Mouse (Mus musculus) T-helper 17 cell (primary cell): ENCODE results near the gene Tspan2.

Experiments used
- in situ Hi-C, 2 experiments: fragments of 300-600 bp; cut with MboI, MseI; formaldehyde crosslinking; loops; 1 replicate in 1 of 2; 2 replicates in 1 of 2; pipeline ENCODE4 v1.15.1; 2025; ENCODE audit warnings: high pct_unique_total_duplicates in 2 of 2

Gene Tspan2

DNA sequence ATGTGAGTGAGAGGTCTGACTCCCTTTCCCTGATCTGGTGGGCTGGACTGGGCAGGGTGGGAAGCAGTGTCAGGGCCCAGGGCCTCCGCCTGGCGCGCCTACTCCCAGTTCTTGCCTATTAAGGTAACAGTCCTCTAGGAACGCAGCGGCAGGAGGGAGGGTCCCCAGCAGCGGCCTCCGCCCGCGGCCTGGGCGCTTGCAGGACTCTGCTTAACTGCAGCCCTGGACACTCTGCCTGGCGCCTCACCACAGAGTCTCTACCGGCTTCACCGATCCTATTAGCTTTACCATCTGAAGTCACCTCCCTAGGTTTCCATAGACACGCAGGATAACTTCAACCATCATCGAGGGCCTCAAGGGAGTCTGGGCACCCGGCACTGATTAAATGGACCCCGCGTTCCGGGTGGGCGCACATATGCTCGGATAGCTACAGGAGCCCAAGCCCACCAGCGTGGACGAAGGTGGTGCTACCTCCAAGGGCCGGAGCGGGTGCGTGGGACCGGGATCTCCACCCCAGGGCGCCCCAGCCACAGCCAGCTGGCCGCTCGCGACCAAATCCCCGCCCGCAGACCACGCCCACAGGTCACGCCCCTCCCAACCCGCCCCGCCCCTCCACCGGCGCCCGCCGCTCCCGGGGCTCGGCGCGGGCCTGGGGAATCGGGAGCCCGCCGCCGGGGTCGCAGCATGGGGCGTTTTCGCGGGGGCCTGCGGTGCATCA is at the start of gene Tspan2:
Gene Tspan2, plus strand, starts transcription at position 217 of the 718 bp plus-strand sequence.
- in situ Hi-C loops: loop anchor here (5.0 to 25.0 kb wide), 5 partner anchors 370 to 1810 kb away; partner anchors contain the start of genes Dennd2c (in 1 of the 2) and Trim45 (in 1 of the 2)

GRCm38 (mm10) chr3:102686861-102687260 is 47.5 kb upstream of the Tspan2 start:
- in situ Hi-C loops: no loop called here

- in situ Hi-C loops: no loop called here
Measured at GRCm38 (mm10) chr3:102687852-102688251, 46.5 kb upstream of the Tspan2 start.

DNA sequence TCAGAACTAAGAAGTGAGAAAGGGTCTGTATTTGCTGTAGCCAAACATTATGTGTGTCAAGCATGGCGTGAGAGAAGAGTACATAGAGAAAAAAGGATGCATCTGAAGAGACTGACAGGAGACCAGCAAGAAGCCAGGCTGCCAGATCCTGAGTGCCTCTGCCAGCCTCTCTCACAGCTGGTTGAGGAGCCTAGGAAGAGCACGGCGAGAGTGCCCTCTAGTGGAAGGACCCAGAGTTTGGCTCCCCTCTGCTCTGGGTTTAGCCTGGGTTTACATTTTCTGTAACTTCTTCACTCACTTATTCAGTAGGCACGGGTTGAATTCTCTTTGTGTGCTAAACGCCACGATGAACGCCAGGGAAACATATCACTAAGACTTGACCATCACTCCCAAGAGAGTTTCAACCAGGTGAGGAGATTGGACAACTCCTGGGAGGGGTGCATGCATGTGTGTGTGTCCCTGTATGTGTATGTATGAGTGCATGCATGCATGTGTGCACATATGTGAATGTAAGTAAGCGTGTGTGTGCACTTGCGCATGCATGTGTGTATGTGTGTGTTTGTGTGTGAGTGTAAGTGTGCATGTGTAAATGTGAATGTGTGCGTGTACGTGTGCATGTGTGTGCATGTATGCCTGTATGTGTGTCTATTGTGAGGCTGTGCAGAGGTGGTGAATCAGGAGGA is 42.4 kb upstream of the Tspan2 start:
- in situ Hi-C loops: loop anchor here in 1 of 2 experiments (5.0 to 10.0 kb wide), 4 partner anchors 117 to 605 kb away; partner anchors contain the start of gene Casq2

GRCm38 (mm10) chr3:102692758-102693325 is 41.5 kb upstream of the Tspan2 start:
- in situ Hi-C loops: loop anchor here in 1 of 2 experiments (5.0 to 10.0 kb wide), 4 partner anchors 118 to 606 kb away; partner anchors contain the start of gene Casq2

DNA sequence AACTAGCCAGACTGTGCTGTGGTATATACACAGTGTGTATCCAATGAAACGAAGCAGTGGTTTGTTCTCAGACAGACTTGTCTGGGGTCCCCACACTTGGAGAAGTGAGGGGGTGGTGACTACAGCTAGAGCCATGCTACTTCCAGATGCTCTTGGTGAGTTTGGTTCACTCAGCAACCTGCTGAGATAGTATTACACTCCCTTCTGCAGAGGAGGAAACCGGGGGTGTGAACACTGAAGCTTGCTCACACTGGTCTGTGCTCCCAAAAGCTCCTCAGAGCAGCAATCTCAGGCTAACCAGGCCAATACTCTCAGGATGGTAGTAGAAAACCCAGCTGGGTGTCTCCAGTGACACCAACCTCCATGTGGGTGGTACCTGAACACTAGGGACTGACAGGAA is 36.2 kb upstream of the Tspan2 start:
- in situ Hi-C loops: loop anchor here in 1 of 2 experiments (10.0 kb wide), 1 partner anchor 123 kb away; no protein-coding TSS in a partner anchor

- in situ Hi-C loops: loop anchor here (5.0 to 10.0 kb wide), 2 partner anchors 101 to 293 kb away; partner anchors contain the start of gene Sike1 (in 1 of the 2)
Measured at GRCm38 (mm10) chr3:102701303-102701702, 33.0 kb upstream of the Tspan2 start.

- in situ Hi-C loops: loop anchor here (5.0 to 10.0 kb wide), 2 partner anchors 100 to 293 kb away; partner anchors contain the start of gene Sike1 (in 1 of the 2)
Measured at GRCm38 (mm10) chr3:102701902-102702544, 32.3 kb upstream of the Tspan2 start.

- in situ Hi-C loops: loop anchor here (5.0 to 10.0 kb wide), 2 partner anchors 98 to 291 kb away; partner anchors contain the start of gene Sike1 (in 1 of the 2)
Measured at GRCm38 (mm10) chr3:102704001-102704401, 30.3 kb upstream of the Tspan2 start.

- in situ Hi-C loops: loop anchor here in 1 of 2 experiments (10.0 kb wide), 1 partner anchor 286 kb away; the partner anchor contains the start of gene Sike1
Measured at GRCm38 (mm10) chr3:102708599-102708998, 25.7 kb upstream of the Tspan2 start.

DNA sequence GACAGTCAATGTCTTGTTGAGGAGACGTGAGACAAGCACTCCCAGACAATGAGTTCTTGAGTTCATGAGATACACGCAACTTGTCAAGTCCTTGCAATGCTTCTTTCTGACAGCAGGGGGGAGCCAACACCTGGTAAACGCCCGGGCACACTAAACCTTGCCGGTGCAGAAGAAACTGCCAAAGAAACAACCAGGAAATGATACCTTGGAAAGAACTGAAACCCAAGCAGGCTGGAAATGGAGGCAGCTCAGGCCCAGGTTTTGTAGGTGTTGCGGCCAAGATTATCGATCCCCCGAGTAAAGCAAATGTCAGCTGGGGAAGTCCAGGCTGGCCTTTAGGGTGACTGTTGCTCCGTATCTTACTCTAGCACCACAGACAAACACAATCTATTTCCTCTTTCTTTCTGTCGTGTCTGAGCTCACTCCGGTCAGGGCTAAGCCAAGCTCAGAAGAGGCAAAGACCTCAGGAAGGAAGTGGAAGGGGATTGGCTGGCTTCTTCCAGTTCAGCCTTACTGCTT is 19.2 kb upstream of the Tspan2 start:
- in situ Hi-C loops: loop anchor here in 1 of 2 experiments (10.0 kb wide), 1 partner anchor 300 kb away; no protein-coding TSS in a partner anchor

GRCm38 (mm10) chr3:102715839-102716238 is 18.5 kb upstream of the Tspan2 start:
- in situ Hi-C loops: loop anchor here in 1 of 2 experiments (10.0 kb wide), 1 partner anchor 299 kb away; no protein-coding TSS in a partner anchor

GRCm38 (mm10) chr3:102717586-102718285 is 16.6 kb upstream of the Tspan2 start:
- in situ Hi-C loops: loop anchor here in 1 of 2 experiments (10.0 kb wide), 1 partner anchor 297 kb away; no protein-coding TSS in a partner anchor

- in situ Hi-C loops: no loop called here
Measured at GRCm38 (mm10) chr3:102723154-102723553, 11.2 kb upstream of the Tspan2 start.

DNA sequence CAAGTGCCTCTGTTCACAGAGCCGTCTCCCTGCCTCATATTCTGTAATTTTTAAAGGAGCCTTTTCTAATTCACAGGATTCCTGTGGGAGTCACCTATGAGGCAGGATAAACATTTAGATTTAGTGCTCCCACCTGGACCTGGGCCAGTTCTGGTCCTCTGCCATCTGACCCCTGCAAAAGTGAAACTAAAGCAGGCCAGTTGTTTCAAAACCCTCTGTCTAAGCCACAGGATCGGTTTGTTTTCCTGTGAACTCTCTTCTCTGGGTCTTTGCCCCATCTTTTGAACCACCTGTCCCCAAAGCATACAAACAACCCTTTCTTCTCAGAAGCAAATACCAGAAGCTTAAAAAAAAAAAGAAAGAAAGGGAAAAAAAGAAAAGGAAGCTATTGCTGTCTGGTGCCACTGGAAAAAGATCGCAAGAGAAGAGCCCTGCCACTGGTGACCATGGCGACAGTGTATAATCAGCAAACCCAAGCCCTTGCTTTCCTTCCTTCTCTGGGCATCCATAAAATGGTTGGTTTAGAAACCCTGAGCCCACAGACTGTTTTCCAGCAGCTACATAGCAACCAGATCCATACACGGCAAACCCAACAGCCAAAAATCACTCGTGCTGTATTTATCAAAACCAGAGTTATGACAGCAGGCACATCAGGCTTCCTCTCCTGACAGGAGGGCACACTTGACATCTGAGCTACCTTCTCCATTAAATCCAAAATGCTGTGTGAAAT is 10.3 kb upstream of the Tspan2 start:
- in situ Hi-C loops: no loop called here

- in situ Hi-C loops: loop anchor here in 1 of 2 experiments (25.0 kb wide), 1 partner anchor 662 kb away; no protein-coding TSS in a partner anchor
Measured at GRCm38 (mm10) chr3:102724798-102725459, 9.4 kb upstream of the Tspan2 start.

- in situ Hi-C loops: loop anchor here in 1 of 2 experiments (25.0 kb wide), 1 partner anchor 658 kb away; no protein-coding TSS in a partner anchor
Measured at GRCm38 (mm10) chr3:102729416-102729815, 4.9 kb upstream of the Tspan2 start.

DNA sequence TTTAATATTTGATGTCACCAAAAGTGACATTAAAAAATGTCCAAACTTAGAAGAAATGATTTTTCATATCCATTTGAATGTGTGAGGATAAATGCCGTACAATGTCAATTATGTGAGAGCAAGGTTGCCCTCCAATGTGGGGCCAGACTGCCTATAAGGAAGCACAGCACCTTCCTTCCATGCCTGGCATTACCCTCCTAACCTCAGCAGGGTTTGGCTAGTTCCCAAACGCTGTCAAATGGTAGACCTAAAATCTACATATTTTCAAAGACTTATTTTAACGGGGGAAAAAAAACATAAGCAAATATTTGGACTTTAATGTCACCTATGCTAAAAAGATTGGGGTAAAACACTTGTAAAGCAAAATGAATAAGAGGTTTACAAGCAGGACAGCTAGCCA is 3.2 kb upstream of the Tspan2 start:
- in situ Hi-C loops: loop anchor here (10.0 to 25.0 kb wide), 4 partner anchors 374 to 1806 kb away; partner anchors contain the start of genes Dennd2c (in 1 of the 2) and Trim45 (in 1 of the 2)
